Mouse (Mus musculus) lung, embryonic 16.5 days (tissue): ENCODE results near the gene Cdc42bpa. TPM values are rescaled to one million over a fixed set of nuclear protein-coding genes. Genes with fewer than 3 reads are reported as not detected.

Source experiments
- ATAC-seq: fragments of 200-750 bp; cut with Nextera tagmentation; 2 replicates; pipeline ENCODE4 v1.8.0; 2017; ENCODE audit warnings: low read depth, mild to moderate bottlenecking, moderate library complexity
- H3K27ac ChIP-seq: fragments of 300-500 bp; sonication (generic); 2 replicates; pipeline ENCODE4 v1.5.1; 2014; ENCODE audit warnings: mild to moderate bottlenecking, control low read depth, low read length
- H3K27me3 ChIP-seq: fragments of 300-500 bp; sonication (generic); 2 replicates; pipeline ENCODE4 v1.6.1; 2014; ENCODE audit warnings: low read depth, low read length, mixed read lengths; ENCODE audit not compliant: control insufficient read depth, insufficient read depth
- H3K36me3 ChIP-seq: fragments of 300-500 bp; sonication (generic); 2 replicates; pipeline ENCODE4 v1.6.1; 2014; ENCODE audit warnings: low read length; ENCODE audit not compliant: control insufficient read depth, insufficient read depth
- H3K4me1 ChIP-seq: fragments of 300-500 bp; sonication (generic); replicated peaks from 2 replicates; pipeline ENCODE4 v1.6.1; 2014; ENCODE audit warnings: low read length, mixed read lengths; ENCODE audit not compliant: control insufficient read depth, insufficient read depth
- H3K4me2 ChIP-seq: fragments of 300-500 bp; sonication (generic); 2 replicates; pipeline ENCODE4 v1.6.1; 2014; ENCODE audit warnings: low read depth, low read length, control low read depth
- H3K4me3 ChIP-seq: fragments of 300-500 bp; sonication (generic); 2 replicates; pipeline ENCODE4 v1.5.1; 2014; ENCODE audit warnings: mild to moderate bottlenecking, low read length, control low read depth
- H3K9ac ChIP-seq: fragments of 300-500 bp; sonication (generic); 2 replicates; pipeline ENCODE4 v1.6.1; 2014; ENCODE audit warnings: low read length, control low read depth
- H3K9me3 ChIP-seq: fragments of 300-500 bp; sonication (generic); 2 replicates; pipeline ENCODE4 v1.6.1; 2016; ENCODE audit warnings: low read length; ENCODE audit not compliant: control insufficient read depth
- WGBS: fragments of 180-500 bp; shearing (Covaris S2); extraction: QIAGEN DNeasy Blood & Tissue Kit; methylation state at CpG from one replicate; pipeline ENCODE4 v1.1.7; 2014; 5-methylcytosine and 5-hydroxymethylcytosine counted together
- polyA plus RNA-seq: library from polyadenylated mRNA; unstranded; fragments of >200 nt; fragmentation: Nextera tagmentation; extraction: Ambion mirVana; gene quantifications from 2 replicates; pipeline ENCODE4 v1.2.1, GENCODE M21; 2015

Gene Cdc42bpa
- polyA plus RNA-seq, 1 experiment from 2014 or later: 13.7 TPM

- H3K9me3 ChIP-seq: no peaks in the 10 kb centered on the region
- no peaks in the 10 kb centered on the region for H3K36me3 ChIP-seq
- no peak overlapping the region for H3K4me2 ChIP-seq
- H3K27me3 ChIP-seq: no peaks in the 10 kb centered on the region
- H3K4me3 ChIP-seq: no peak overlapping the region
- no peak overlapping the region for H3K27ac ChIP-seq
- 55% methylated on average over 6 of the region's 6 CpGs for WGBS
- H3K9ac ChIP-seq: no peak overlapping the region
- H3K4me1 ChIP-seq: no peaks in the 10 kb centered on the region
- ATAC-seq: no peak
These were observed 214.4 kb downstream of the Cdc42bpa start for GRCm38 (mm10) chr1:180174718-180175117.

GRCm38 (mm10) chr1:180175167-180175566 is 214.9 kb downstream of the Cdc42bpa start:
- 31% methylated on average over 3 of the region's 3 CpGs for WGBS
- Histone ChIP-seq H3K27me3 (no peaks in the 10 kb centered on the region), H3K9me3 (no peaks in the 10 kb centered on the region), H3K9ac (no peak overlapping the region), H3K4me3 (no peak overlapping the region), H3K36me3 (no peaks in the 10 kb centered on the region), H3K4me1 (no peaks in the 10 kb centered on the region), H3K4me2 (no peak overlapping the region), H3K27ac (no peak overlapping the region)
- ATAC-seq: no peak

- Histone ChIP-seq H3K4me3 (no peak overlapping the region), H3K9ac (no peak overlapping the region), H3K9me3 (no peaks in the 10 kb centered on the region), H3K4me1 (no peaks in the 10 kb centered on the region), H3K36me3 (no peaks in the 10 kb centered on the region), H3K27ac (no peak overlapping the region), H3K4me2 (no peak overlapping the region), H3K27me3 (no peaks in the 10 kb centered on the region)
- ATAC-seq: no peak
- 59% methylated on average over 8 of the region's 8 CpGs for WGBS
These were observed 215.4 kb downstream of the Cdc42bpa start for GRCm38 (mm10) chr1:180175635-180176034.

- 19% methylated on average over 1 of the region's 1 CpGs for WGBS
- no peaks in the 10 kb centered on the region for H3K9me3 ChIP-seq
These were observed 216.5 kb downstream of the Cdc42bpa start for GRCm38 (mm10) chr1:180176784-180177183.

GRCm38 (mm10) chr1:180178340-180178739 is 218.1 kb downstream of the Cdc42bpa start:
- H3K4me1 ChIP-seq: no peaks in the 10 kb centered on the region
- no peak overlapping the region for H3K4me2 ChIP-seq
- ATAC-seq: no peak
- WGBS: 78% methylated on average over 9 of the region's 9 CpGs
- H3K9me3 ChIP-seq: no peaks in the 10 kb centered on the region
- no peak overlapping the region for H3K4me3 ChIP-seq
- no peaks in the 10 kb centered on the region for H3K27me3 ChIP-seq
- H3K27ac ChIP-seq: no peak overlapping the region
- H3K36me3 ChIP-seq: no peaks in the 10 kb centered on the region
- no peak overlapping the region for H3K9ac ChIP-seq

More at GRCm38 (mm10) chr1:180176784-180177183, 216.5 kb downstream of the Cdc42bpa start:
- Histone ChIP-seq H3K4me2 (no peak overlapping the region), H3K27me3 (no peaks in the 10 kb centered on the region), H3K4me3 (no peak overlapping the region), H3K27ac (no peak overlapping the region), H3K9ac (no peak overlapping the region), H3K4me1 (no peaks in the 10 kb centered on the region), H3K36me3 (no peaks in the 10 kb centered on the region)
- no peak for ATAC-seq

- 96% methylated on average over 4 of the region's 4 CpGs for WGBS
- Histone ChIP-seq H3K9ac (no peak overlapping the region), H3K27ac (no peak overlapping the region), H3K36me3 (no peaks in the 10 kb centered on the region), H3K4me2 (no peak overlapping the region), H3K4me1 (no peaks in the 10 kb centered on the region), H3K9me3 (no peaks in the 10 kb centered on the region), H3K27me3 (no peaks in the 10 kb centered on the region), H3K4me3 (no peak overlapping the region)
- ATAC-seq: no peak
These were observed 218.8 kb downstream of the Cdc42bpa start for GRCm38 (mm10) chr1:180179100-180179499.

GRCm38 (mm10) chr1:180179840-180180239 is 219.6 kb downstream of the Cdc42bpa start:
- 84% methylated on average over 2 of the region's 2 CpGs for WGBS
- Histone ChIP-seq H3K27me3 (no peaks in the 10 kb centered on the region), H3K9me3 (no peaks in the 10 kb centered on the region), H3K4me3 (no peak overlapping the region), H3K27ac (no peak overlapping the region), H3K9ac (no peak overlapping the region), H3K4me2 (no peak overlapping the region), H3K36me3 (no peaks in the 10 kb centered on the region), H3K4me1 (no peaks in the 10 kb centered on the region)
- ATAC-seq: no peak

GRCm38 (mm10) chr1:180181304-180181965 is 221.2 kb downstream of the Cdc42bpa start:
- no peaks in the 10 kb centered on the region for H3K27me3 ChIP-seq
- no peaks in the 10 kb centered on the region for H3K36me3 ChIP-seq
- no peak for ATAC-seq
- no peak overlapping the region for H3K9ac ChIP-seq
- H3K9me3 ChIP-seq: no peaks in the 10 kb centered on the region
- no peaks in the 10 kb centered on the region for H3K4me1 ChIP-seq
- WGBS: 80% methylated on average over 7 of the region's 7 CpGs
- no peak overlapping the region for H3K4me3 ChIP-seq
- no peak overlapping the region for H3K27ac ChIP-seq
- no peak overlapping the region for H3K4me2 ChIP-seq

GRCm38 (mm10) chr1:180181966-180182319 is 221.7 kb downstream of the Cdc42bpa start:
- Histone ChIP-seq H3K27me3 (no peaks in the 10 kb centered on the region), H3K4me3 (no peak overlapping the region), H3K4me1 (no peaks in the 10 kb centered on the region), H3K9ac (no peak overlapping the region), H3K4me2 (no peak overlapping the region), H3K9me3 (no peaks in the 10 kb centered on the region), H3K36me3 (no peaks in the 10 kb centered on the region), H3K27ac (no peak overlapping the region)
- no peak for ATAC-seq
- WGBS: 82% methylated on average over 9 of the region's 9 CpGs

GRCm38 (mm10) chr1:180182731-180183130 is 222.5 kb downstream of the Cdc42bpa start:
- no peak for ATAC-seq
- Histone ChIP-seq H3K27ac (no peak overlapping the region), H3K9ac (no peak overlapping the region), H3K9me3 (no peaks in the 10 kb centered on the region), H3K4me2 (no peak overlapping the region), H3K27me3 (no peaks in the 10 kb centered on the region), H3K4me3 (no peak overlapping the region), H3K36me3 (no peaks in the 10 kb centered on the region), H3K4me1 (no peaks in the 10 kb centered on the region)
- 65% methylated on average over 3 of the region's 3 CpGs for WGBS
